Mouse (Mus musculus): ENCODE measurements around the gene Ell. TPM values are rescaled to one million over a fixed set of nuclear protein-coding genes. Genes with fewer than 3 reads are reported as not detected.
A peak's percentile ranks its signal among the peaks of the same experiment; 100 is the strongest.

The Ell gene
- polyA plus RNA-seq, 1 experiment from 2014 or later = 9.7 TPM

GRCm38 (mm10) chr8:70609368-70609848, 70.2 kb downstream of the Ell start:
- Histone ChIP-seq H3K9ac (peak overlapping the region; percentile 94), H3K27ac (peak overlapping the region; percentile 91), H3K9me3 (replicated peaks) (no peaks in the 10 kb centered on the region), H3K4me3 (replicated peaks) (peak overlapping the region; percentile 81), H3K4me1 (replicated peaks) (peaks cover 87% of the 10 kb centered on the region), H3K27me3 (peaks cover 5% of the 10 kb centered on the region; the same call in 1 of the 2 replicates), H3K4me2 (peak overlapping the region; percentile 93), H3K36me3 (no peaks in the 10 kb centered on the region)
- DNase-seq = peak; percentile 50
- WGBS (ENCODE audit: insufficient replicate concordance) = under 1% methylated on average over 38 of the region's 39 CpGs
- ATAC-seq (ENCODE audit: low read depth) = peak; percentile 25

GRCm38 (mm10) chr8:70609849-70610795, 70.9 kb downstream of the Ell start:
- peak overlapping the region; percentile 94 for H3K9ac ChIP-seq
- H3K36me3 ChIP-seq = no peaks in the 10 kb centered on the region
- no peaks in the 10 kb centered on the region for H3K9me3 ChIP-seq (replicated peaks)
- under 1% methylated on average over 44 of the region's 45 CpGs for WGBS (ENCODE audit: insufficient replicate concordance)
- ATAC-seq (ENCODE audit: low read depth) (peak; percentile 64), DNase-seq (peak; percentile 73)
- peak overlapping the region; percentile 81 for H3K4me3 ChIP-seq (replicated peaks)
- H3K27ac ChIP-seq = peak overlapping the region; percentile 91
- H3K4me2 ChIP-seq = peak overlapping the region; percentile 93
- H3K27me3 ChIP-seq = peaks cover 5% of the 10 kb centered on the region; the same call in 1 of the 2 replicates
- H3K4me1 ChIP-seq (replicated peaks) = peaks cover 86% of the 10 kb centered on the region

GRCm38 (mm10) chr8:70610796-70611771, 71.8 kb downstream of the Ell start:
- peak; percentile 61 for ATAC-seq (ENCODE audit: low read depth)
- Histone ChIP-seq H3K36me3 (no peaks in the 10 kb centered on the region), H3K4me2 (peak overlapping the region; percentile 93), H3K4me1 (replicated peaks) (peaks cover 87% of the 10 kb centered on the region), H3K27ac (peak overlapping the region; percentile 91), H3K9me3 (replicated peaks) (no peaks in the 10 kb centered on the region), H3K27me3 (peaks cover 5% of the 10 kb centered on the region; the same call in 1 of the 2 replicates), H3K9ac (peak overlapping the region; percentile 94), H3K4me3 (replicated peaks) (peak overlapping the region; percentile 81)
- under 1% methylated on average over 54 of the region's 54 CpGs for WGBS (ENCODE audit: insufficient replicate concordance)
- peak; percentile 72 for DNase-seq

- Histone ChIP-seq H3K36me3 (no peaks in the 10 kb centered on the region), H3K27me3 (peaks cover 5% of the 10 kb centered on the region; the same call in 1 of the 2 replicates), H3K9ac (peak overlapping the region; percentile 94), H3K27ac (peak overlapping the region; percentile 83), H3K4me1 (replicated peaks) (peaks cover 87% of the 10 kb centered on the region), H3K4me2 (peak overlapping the region; percentile 93), H3K4me3 (replicated peaks) (peak overlapping the region; percentile 81), H3K9me3 (replicated peaks) (no peaks in the 10 kb centered on the region)
- ATAC-seq (ENCODE audit: low read depth) (peak; percentile 30), DNase-seq (peak; percentile 84)
- under 1% methylated on average over 6 of the region's 6 CpGs for WGBS (ENCODE audit: insufficient replicate concordance)
Measured at GRCm38 (mm10) chr8:70611849-70612248, 72.6 kb downstream of the Ell start.

- ATAC-seq (ENCODE audit: low read depth) = no peak
- Histone ChIP-seq H3K9me3 (replicated peaks) (no peaks in the 10 kb centered on the region), H3K9ac (no peak overlapping the region), H3K4me3 (replicated peaks) (no peak overlapping the region), H3K4me1 (replicated peaks) (peaks cover 87% of the 10 kb centered on the region), H3K27me3 (peaks cover 5% of the 10 kb centered on the region; the same call in 1 of the 2 replicates), H3K27ac (peak overlapping the region; percentile 68; the same call in 1 of the 2 replicates), H3K4me2 (no peak overlapping the region), H3K36me3 (no peaks in the 10 kb centered on the region)
- WGBS (ENCODE audit: insufficient replicate concordance) = 20% methylated on average over 1 of the region's 1 CpGs
- no peak for DNase-seq
Measured at GRCm38 (mm10) chr8:70613763-70614162, 74.5 kb downstream of the Ell start.

GRCm38 (mm10) chr8:70614469-70614868, 75.2 kb downstream of the Ell start:
- H3K27ac ChIP-seq = peak overlapping the region; percentile 68
- no peak overlapping the region for H3K9ac ChIP-seq
- no peak overlapping the region for H3K4me2 ChIP-seq
- H3K4me3 ChIP-seq (replicated peaks) = no peak overlapping the region
- H3K9me3 ChIP-seq (replicated peaks) = no peaks in the 10 kb centered on the region
- no peaks in the 10 kb centered on the region for H3K36me3 ChIP-seq
- ATAC-seq (ENCODE audit: low read depth) (no peak), DNase-seq (no peak)
- 64% methylated on average over 5 of the region's 5 CpGs for WGBS (ENCODE audit: insufficient replicate concordance)
- H3K27me3 ChIP-seq = peaks cover under 1% of the 10 kb centered on the region; the same call in 1 of the 2 replicates
- peaks cover 87% of the 10 kb centered on the region for H3K4me1 ChIP-seq (replicated peaks)

- Histone ChIP-seq H3K4me1 (replicated peaks) (peaks cover 87% of the 10 kb centered on the region), H3K9ac (peak overlapping the region; percentile 16; the same call in 1 of the 2 replicates), H3K36me3 (no peaks in the 10 kb centered on the region), H3K4me3 (replicated peaks) (no peak overlapping the region), H3K27me3 (no peaks in the 10 kb centered on the region), H3K27ac (peak overlapping the region; percentile 68), H3K4me2 (no peak overlapping the region), H3K9me3 (replicated peaks) (no peaks in the 10 kb centered on the region)
- ATAC-seq (ENCODE audit: low read depth) (no peak), DNase-seq (no peak)
- 82% methylated on average over 8 of the region's 8 CpGs for WGBS (ENCODE audit: insufficient replicate concordance)
Measured at GRCm38 (mm10) chr8:70615281-70615680, 76.0 kb downstream of the Ell start.

GRCm38 (mm10) chr8:70615894-70616293, 76.6 kb downstream of the Ell start, which contains the start of gene Lrrc25:
Gene Lrrc25 (plus strand): TSS chr8:70616155.
- Histone ChIP-seq H3K4me1 (replicated peaks) (peaks cover 88% of the 10 kb centered on the region), H3K4me3 (replicated peaks) (peak within 1 kb of the TSS; percentile 18; the same call in 1 of the 2 replicates), H3K27ac (peak within 1 kb of the TSS; percentile 68), H3K4me2 (peak within 1 kb of the TSS; percentile 10; the same call in 1 of the 2 replicates), H3K36me3 (no peaks in the 10 kb centered on the region), H3K9ac (peak within 1 kb of the TSS; percentile 16; the same call in 1 of the 2 replicates), H3K27me3 (no peaks in the 10 kb centered on the region), H3K9me3 (replicated peaks) (no peaks in the 10 kb centered on the region)
- WGBS (ENCODE audit: insufficient replicate concordance) = 22% methylated on average over 3 of the region's 3 CpGs
- no peak for DNase-seq
- no peak for ATAC-seq (ENCODE audit: low read depth)

GRCm38 (mm10) chr8:70616645-70617044, 77.4 kb downstream of the Ell start:
- DNase-seq (no peak), ATAC-seq (ENCODE audit: low read depth) (no peak)
- 0 out of 2 replicates have a peak overlapping the region, but pooled peaks have one; percentile 7 for H3K9ac ChIP-seq
- peaks cover 88% of the 10 kb centered on the region for H3K4me1 ChIP-seq (replicated peaks)
- no peaks in the 10 kb centered on the region for H3K27me3 ChIP-seq
- H3K4me2 ChIP-seq = peak overlapping the region; percentile 10; the same call in 1 of the 2 replicates
- H3K27ac ChIP-seq = peak overlapping the region; percentile 15
- H3K36me3 ChIP-seq = no peaks in the 10 kb centered on the region
- H3K9me3 ChIP-seq (replicated peaks) = no peaks in the 10 kb centered on the region
- 32% methylated on average over 11 of the region's 11 CpGs for WGBS (ENCODE audit: insufficient replicate concordance)
- H3K4me3 ChIP-seq (replicated peaks) = peak overlapping the region; percentile 18; the same call in 1 of the 2 replicates

- peak overlapping the region; percentile 59 for H3K4me2 ChIP-seq
- 14% methylated on average over 11 of the region's 11 CpGs for WGBS (ENCODE audit: insufficient replicate concordance)
- H3K27me3 ChIP-seq = no peaks in the 10 kb centered on the region
- H3K9ac ChIP-seq = peak overlapping the region; percentile 67
- 0 out of 2 replicates have a peak, but pooled peaks have one; percentile 4 for ATAC-seq (ENCODE audit: low read depth)
- H3K9me3 ChIP-seq (replicated peaks) = no peaks in the 10 kb centered on the region
- H3K36me3 ChIP-seq = no peaks in the 10 kb centered on the region
- no peak for DNase-seq
- peak overlapping the region; percentile 92 for H3K27ac ChIP-seq
- peak overlapping the region; percentile 18 for H3K4me3 ChIP-seq (replicated peaks)
- peaks cover 95% of the 10 kb centered on the region for H3K4me1 ChIP-seq (replicated peaks)
Measured at GRCm38 (mm10) chr8:70617985-70618384, 78.7 kb downstream of the Ell start.
